ENCODE assay signal across 21 mouse cellular contexts in the genomic region with DNA sequence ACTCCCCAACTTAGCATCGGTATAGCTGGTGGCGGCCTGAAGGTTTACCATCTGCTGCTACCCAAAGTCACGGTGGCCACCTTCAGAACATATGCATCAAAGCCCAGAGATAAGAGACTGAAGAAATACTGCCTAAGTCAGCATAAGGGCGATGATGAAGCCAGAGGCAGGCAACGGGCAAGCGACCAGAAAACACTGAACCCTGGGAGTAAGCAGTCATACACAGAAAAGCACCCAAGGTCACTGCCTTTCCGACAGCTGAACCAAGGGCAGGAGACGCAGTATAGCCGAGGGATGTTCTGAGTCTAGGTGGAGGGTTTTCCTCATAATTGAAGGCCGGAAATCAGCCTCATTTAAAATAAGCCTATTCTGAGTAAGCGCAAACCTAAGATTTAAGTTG.
DNase-seq lines count a peak whose midpoint lies in the region; ATAC-seq and TF ChIP-seq lines count a peak whose summit lies in the region.
"Had no signal": no experiment of that assay in that cellular context is flagged by ENCODE, and none has a peak within 500 bp of the region (broad histone marks: within the 10 kb centered on the region; RNA-seq: fewer than 3 reads in every experiment).

No protein-coding gene starts in this region.

- intact Hi-C loops in heart, postnatal 14 days (cut with DNase I): no loop called here
- intact Hi-C loops in left cerebral cortex, postnatal 10 days (cut with DNase I): no loop called here

- WGBS in hindbrain, postnatal 0 days: 71% methylated on average over 11 of the region's 11 CpGs
- WGBS in hindbrain, embryonic 13.5 days: 83% methylated on average over 11 of the region's 11 CpGs
- WGBS in heart, embryonic 12.5 days: 69% methylated on average over 11 of the region's 11 CpGs
- WGBS in kidney, embryonic 16.5 days: 84% methylated on average over 11 of the region's 11 CpGs

- no peaks in the 10 kb centered on the region for H3K4me1 ChIP-seq in hindbrain, postnatal 0 days (ENCODE audit: insufficient read depth, low read length)
- peaks cover 23% of the 10 kb centered on the region for H3K4me1 ChIP-seq in hindbrain, embryonic 13.5 days (replicated peaks)
- peaks cover 65% of the 10 kb centered on the region for H3K4me1 ChIP-seq in heart, embryonic 12.5 days (replicated peaks)
- no peaks in the 10 kb centered on the region for H3K4me1 ChIP-seq in kidney, embryonic 16.5 days (ENCODE audit: insufficient read depth, low read length)
- H3K4me1 ChIP-seq: lung, embryonic 15.5 days had no signal

- no peaks in the 10 kb centered on the region for H3K27me3 ChIP-seq in hindbrain, postnatal 0 days (ENCODE audit: insufficient read depth, low read length)
- H3K27me3 ChIP-seq in hindbrain, embryonic 13.5 days: peaks cover 7% of the 10 kb centered on the region
- H3K27me3 ChIP-seq in heart, embryonic 12.5 days (replicated peaks): no peaks in the 10 kb centered on the region
- no peaks in the 10 kb centered on the region for H3K27me3 ChIP-seq in kidney, embryonic 16.5 days (ENCODE audit: insufficient read depth, low read length)
- H3K27me3 ChIP-seq: forebrain, embryonic 12.5 days; limb, embryonic 13.5 days; liver, embryonic 13.5 days; lung, embryonic 15.5 days had no signal

- no peak overlapping the region for H3K4me2 ChIP-seq in hindbrain, postnatal 0 days (ENCODE audit: low read depth, low read length)
- no peak overlapping the region for H3K4me2 ChIP-seq in hindbrain, embryonic 13.5 days
- no peak overlapping the region for H3K4me2 ChIP-seq in heart, embryonic 12.5 days
- no peak overlapping the region for H3K4me2 ChIP-seq in kidney, embryonic 16.5 days (replicated peaks; ENCODE audit: low read depth, low read length)
- H3K4me2 ChIP-seq: forebrain, embryonic 12.5 days; limb, embryonic 13.5 days; liver, embryonic 13.5 days; lung, embryonic 15.5 days had no signal

- ATAC-seq in hindbrain, postnatal 0 days: no peak
- no peak for ATAC-seq in hindbrain, embryonic 13.5 days (ENCODE audit: low FRiP score)
- no peak for ATAC-seq in heart, embryonic 12.5 days (ENCODE audit: insufficient number of reproducible peaks, low FRiP score)
- ATAC-seq in kidney, embryonic 16.5 days (ENCODE audit: low FRiP score, low TSS enrichment): no peak
- ATAC-seq: inflammation-experienced regulatory T-cells, adult 6 months had no signal

- H3K27ac ChIP-seq in hindbrain, postnatal 0 days: no peak overlapping the region
- H3K27ac ChIP-seq in hindbrain, embryonic 13.5 days: no peak overlapping the region
- no peak overlapping the region for H3K27ac ChIP-seq in heart, embryonic 12.5 days (ENCODE audit: poor library complexity, severe bottlenecking)
- H3K27ac ChIP-seq in kidney, embryonic 16.5 days (ENCODE audit: low read length): no peak overlapping the region
- H3K27ac ChIP-seq: embryonic facial prominence, embryonic 10.5 days; forebrain, embryonic 12.5 days; limb, embryonic 13.5 days; liver, embryonic 13.5 days; lung, embryonic 15.5 days; midbrain, embryonic 10.5 days had no signal

- DNase-seq in hindbrain, postnatal 0 days (ENCODE audit: low spot score): peak; percentile 5
- peak; percentile 70 for DNase-seq in adrenal gland, postnatal 25 days
- peak; percentile 23 to 48 for DNase-seq in heart, postnatal 14 days
- no peak for DNase-seq in left cerebral cortex, postnatal 10 days (ENCODE audit: extremely low spot score in 1 of 2, low spot score in 2 of 2)
- DNase-seq in gastrocnemius, postnatal 10 days: no peak
- DNase-seq: cerebellum, adult 2 months; gastrocnemius, postnatal 36 days; kidney, postnatal 4 days; liver, embryonic 13.5 days; lung, postnatal 4 days; spleen, adult 18-20 months; thymus, postnatal 4 days had no signal

- no peak overlapping the region for H3K9ac ChIP-seq in hindbrain, postnatal 0 days (replicated peaks; ENCODE audit: low read length)
- no peak overlapping the region for H3K9ac ChIP-seq in hindbrain, embryonic 13.5 days
- peak overlapping the region; percentile 12; the same call in 1 of the 2 replicates for H3K9ac ChIP-seq in heart, embryonic 12.5 days
- H3K9ac ChIP-seq in kidney, embryonic 16.5 days (replicated peaks; ENCODE audit: low read length): no peak overlapping the region
- H3K9ac ChIP-seq: forebrain, embryonic 12.5 days; limb, embryonic 13.5 days; liver, embryonic 13.5 days; lung, embryonic 15.5 days had no signal

- no peaks in the 10 kb centered on the region for H3K36me3 ChIP-seq in hindbrain, postnatal 0 days (ENCODE audit: insufficient read depth, low read length)
- no peaks in the 10 kb centered on the region for H3K36me3 ChIP-seq in hindbrain, embryonic 13.5 days
- no peaks in the 10 kb centered on the region for H3K36me3 ChIP-seq in heart, embryonic 12.5 days
- no peaks in the 10 kb centered on the region for H3K36me3 ChIP-seq in kidney, embryonic 16.5 days (ENCODE audit: insufficient read depth, low read length)
- H3K36me3 ChIP-seq: embryonic facial prominence, embryonic 10.5 days; forebrain, embryonic 12.5 days; limb, embryonic 13.5 days; liver, embryonic 13.5 days; lung, embryonic 15.5 days; midbrain, embryonic 10.5 days had no signal

- no peak overlapping the region for H3K4me3 ChIP-seq in hindbrain, postnatal 0 days (ENCODE audit: low read length)
- H3K4me3 ChIP-seq in hindbrain, embryonic 13.5 days: no peak overlapping the region
- H3K4me3 ChIP-seq in heart, embryonic 12.5 days: no peak overlapping the region
- H3K4me3 ChIP-seq in kidney, embryonic 16.5 days (ENCODE audit: low read length): no peak overlapping the region
- H3K4me3 ChIP-seq: embryonic facial prominence, embryonic 10.5 days; forebrain, embryonic 12.5 days; limb, embryonic 13.5 days; liver, embryonic 13.5 days; lung, embryonic 15.5 days; midbrain, embryonic 10.5 days had no signal

- no peak for TF ChIP-seq CTCF in hindbrain, postnatal 0 days (IDR thresholded peaks at IDR 0.05; ENCODE audit: low read depth)

- no peaks in the 10 kb centered on the region for H3K9me3 ChIP-seq in hindbrain, postnatal 0 days (ENCODE audit: low read length)
- no peaks in the 10 kb centered on the region for H3K9me3 ChIP-seq in hindbrain, embryonic 13.5 days
- no peaks in the 10 kb centered on the region for H3K9me3 ChIP-seq in heart, embryonic 12.5 days (replicated peaks)
- no peaks in the 10 kb centered on the region for H3K9me3 ChIP-seq in kidney, embryonic 16.5 days (ENCODE audit: low read length)
- H3K9me3 ChIP-seq: embryonic facial prominence, embryonic 10.5 days; forebrain, embryonic 12.5 days; limb, embryonic 13.5 days; liver, embryonic 13.5 days; lung, embryonic 15.5 days; midbrain, embryonic 10.5 days had no signal

Comparison
In these comparisons a context has a peak if more than half of its experiments do, and no peak if none do; other contexts are left out.
1. DNase-seq: peak in hindbrain, postnatal 0 days (single experiment), adrenal gland, postnatal 25 days (single experiment) and heart, postnatal 14 days (2 of 2); none in left cerebral cortex, postnatal 10 days (0 of 2) and gastrocnemius, postnatal 10 days (single experiment).